ENCODE assay signal across 15 mouse cellular contexts in genomic region chr7:62433243-62433642, GRCm38 (mm10). TPM values are rescaled to one million over a fixed set of nuclear protein-coding genes. Genes with fewer than 3 reads are reported as not detected.
DNase-seq lines count a peak whose midpoint lies in the region; TF ChIP-seq lines count a peak whose summit lies in the region.
"Had no signal": no experiment of that assay in that cellular context is flagged by ENCODE, and none has a peak within 500 bp of the region (broad histone marks: within the 10 kb centered on the region; RNA-seq: fewer than 3 reads in every experiment).

No protein-coding gene starts in this region.

- TF ChIP-seq CTCF in layer of hippocampus, adult 2 months (conservative IDR thresholded peaks at IDR 0.05) = peak; percentile 74

- peak; percentile 25 for DNase-seq in embryo, embryonic 10 days (ENCODE audit: low spot score)
- DNase-seq in embryo, embryonic 9.5 days (ENCODE audit: extremely low spot score) = no peak
- no peak for DNase-seq in layer of hippocampus, adult 2 months (ENCODE audit: low spot score in 2 of 2)
- no peak for DNase-seq in layer of hippocampus, adult 8-10 months (ENCODE audit: low spot score in 2 of 2)
- DNase-seq in 416B (ENCODE audit: low read depth) = peak; percentile 45
- DNase-seq in ZHBTc4 (ENCODE audit: low read depth, low spot score) = peak; percentile 30
- DNase-seq in spleen, postnatal 36 days (ENCODE audit: low spot score in 2 of 2) = no peak
- no peak for DNase-seq in frontal cortex, postnatal 36 days (ENCODE audit: low spot score in 2 of 2)
- DNase-seq: adrenal gland, adult 2 months; cerebellum, adult 11-12 months; kidney, adult 8-10 months; right cerebral cortex, adult 18-20 months had no signal

- H3K27ac ChIP-seq in layer of hippocampus, adult 2 months = no peak overlapping the region
- H3K27ac ChIP-seq: embryonic facial prominence, embryonic 15.5 days; macrophage had no signal

- H3K4me3 ChIP-seq in layer of hippocampus, adult 2 months = no peak overlapping the region
- H3K4me3 ChIP-seq: embryonic facial prominence, embryonic 15.5 days had no signal

RNA-seq across cellular contexts. Expression of gene Mkrn3, which starts 13.3 kb away (rescaled TPM):
- total RNA-seq in layer of hippocampus, adult 2 months (2021) = under 1 TPM; 0.76 to 0.84 TPM
- under 1 TPM; 0.29 to 0.82 (median 0.74) TPM for total RNA-seq in layer of hippocampus, adult 8-10 months (2022)

RNA-seq across cellular contexts. Expression of gene Peg12, which starts 31.1 kb away (rescaled TPM):
- total RNA-seq in layer of hippocampus, adult 2 months (2021) = under 1 TPM; 0.27 to 0.67 TPM
- total RNA-seq in layer of hippocampus, adult 8-10 months (2022) = under 1 TPM; 0.27 to 0.75 (median 0.35) TPM

RNA-seq across cellular contexts. Expression of gene Magel2, which starts 56.4 kb away (rescaled TPM):
- total RNA-seq in layer of hippocampus, adult 2 months (2021) = 1 to 10 TPM; 1.2 to 1.3 TPM
- total RNA-seq in layer of hippocampus, adult 8-10 months (2022) = 1 to 10 TPM; 1.4 to 1.8 (median 1.6) TPM
- total RNA-seq: gastrocnemius, adult 18-20 months had no signal

Comparison
In these comparisons a context has a peak if more than half of its experiments do, and no peak if none do; other contexts are left out.
1. DNase-seq: peak in embryo, embryonic 10 days (single experiment), 416B (single experiment) and ZHBTc4 (single experiment); none in embryo, embryonic 9.5 days (single experiment), layer of hippocampus, adult 2 months (0 of 2), layer of hippocampus, adult 8-10 months (0 of 2), spleen, postnatal 36 days (0 of 2) and frontal cortex, postnatal 36 days (0 of 2).